Mouse (Mus musculus): ENCODE measurements at regions not wholly inside any gene's neighbourhood (a gene's known extent, or its start where the extent isn't known, plus 50 kb on each side); places are given as distances from the start of the nearest gene placed in this dataset.

- TF ChIP-seq CTCF (IDR thresholded peaks at IDR 0.05; ENCODE audit: low read depth) (no peak), EP300 (IDR thresholded peaks at IDR 0.05; ENCODE audit: low read depth) (no peak)
Observed at GRCm38 (mm10) chr13:47319549-47319948, 197.1 kb downstream of the Rnf144b start.
